Mouse (Mus musculus): ENCODE measurements around the gene Sema5a.
"Not testable (repeated sequence)": the region's sequence is repeated elsewhere in the genome, so short reads cannot be mapped to it uniquely, and the experiment has no call there.

Gene Sema5a

GRCm38 (mm10) chr15:32244344-32244955, at the start of gene Sema5a:
TSS of gene Sema5a (plus strand) at chr15:32244810.
- peak; percentile 88 for DNase-seq (ENCODE audit: extremely low spot score)

- no peak for DNase-seq (ENCODE audit: extremely low spot score)
Observed at GRCm38 (mm10) chr15:32198076-32198475, 46.5 kb upstream of the Sema5a start.

- no peak for DNase-seq (ENCODE audit: extremely low spot score)
Observed at GRCm38 (mm10) chr15:32198561-32198960, 46.0 kb upstream of the Sema5a start.

- DNase-seq (ENCODE audit: extremely low spot score): no peak
Observed at GRCm38 (mm10) chr15:32203242-32203641, 41.4 kb upstream of the Sema5a start.

- DNase-seq (ENCODE audit: extremely low spot score): no peak
Observed at GRCm38 (mm10) chr15:32204908-32205307, 39.7 kb upstream of the Sema5a start.

GRCm38 (mm10) chr15:32214687-32215086, 29.9 kb upstream of the Sema5a start:
- not testable (repeated sequence) for DNase-seq (ENCODE audit: extremely low spot score)

GRCm38 (mm10) chr15:32223028-32223427, 21.6 kb upstream of the Sema5a start:
- DNase-seq (ENCODE audit: extremely low spot score): no peak

GRCm38 (mm10) chr15:32225394-32225793, 19.2 kb upstream of the Sema5a start:
- DNase-seq (ENCODE audit: extremely low spot score): no peak

GRCm38 (mm10) chr15:32226381-32226780, 18.2 kb upstream of the Sema5a start:
- no peak for DNase-seq (ENCODE audit: extremely low spot score)

GRCm38 (mm10) chr15:32226888-32227395, 17.7 kb upstream of the Sema5a start:
- no peak for DNase-seq (ENCODE audit: extremely low spot score)

GRCm38 (mm10) chr15:32230066-32230465, 14.5 kb upstream of the Sema5a start:
- no peak for DNase-seq (ENCODE audit: extremely low spot score)

GRCm38 (mm10) chr15:32232189-32232588, 12.4 kb upstream of the Sema5a start:
- DNase-seq (ENCODE audit: extremely low spot score): no peak

- DNase-seq (ENCODE audit: extremely low spot score): not testable (repeated sequence)
Observed at GRCm38 (mm10) chr15:32232666-32233141, 11.9 kb upstream of the Sema5a start.

- DNase-seq (ENCODE audit: extremely low spot score): no peak
Observed at GRCm38 (mm10) chr15:32233451-32233850, 11.2 kb upstream of the Sema5a start.

GRCm38 (mm10) chr15:32239099-32239498, 5.5 kb upstream of the Sema5a start:
- no peak for DNase-seq (ENCODE audit: extremely low spot score)

GRCm38 (mm10) chr15:32240159-32240558, 4.5 kb upstream of the Sema5a start:
- no peak for DNase-seq (ENCODE audit: extremely low spot score)

- DNase-seq (ENCODE audit: extremely low spot score): no peak
Observed at GRCm38 (mm10) chr15:32241666-32242065, 2.9 kb upstream of the Sema5a start.

GRCm38 (mm10) chr15:32243096-32243785, 1.4 kb upstream of the Sema5a start:
- no peak for DNase-seq (ENCODE audit: extremely low spot score)

GRCm38 (mm10) chr15:32243824-32244223, 786 bp upstream of the Sema5a start:
- no peak for DNase-seq (ENCODE audit: extremely low spot score)

- DNase-seq (ENCODE audit: extremely low spot score): peak; percentile 62
Observed at GRCm38 (mm10) chr15:32244956-32245836, 586 bp downstream of the Sema5a start.

- DNase-seq (ENCODE audit: extremely low spot score): peak; percentile 95
Observed at GRCm38 (mm10) chr15:32245837-32246670, 1.4 kb downstream of the Sema5a start.

Data from embryo, embryonic 9.5 days (tissue).